Mouse (Mus musculus): Measurements from ENCODE around the gene Coro2a.
"Not testable (repeated sequence)": the region's sequence is repeated elsewhere in the genome, so short reads cannot be mapped to it uniquely, and the experiment has no call there.

The Coro2a gene

DNA sequence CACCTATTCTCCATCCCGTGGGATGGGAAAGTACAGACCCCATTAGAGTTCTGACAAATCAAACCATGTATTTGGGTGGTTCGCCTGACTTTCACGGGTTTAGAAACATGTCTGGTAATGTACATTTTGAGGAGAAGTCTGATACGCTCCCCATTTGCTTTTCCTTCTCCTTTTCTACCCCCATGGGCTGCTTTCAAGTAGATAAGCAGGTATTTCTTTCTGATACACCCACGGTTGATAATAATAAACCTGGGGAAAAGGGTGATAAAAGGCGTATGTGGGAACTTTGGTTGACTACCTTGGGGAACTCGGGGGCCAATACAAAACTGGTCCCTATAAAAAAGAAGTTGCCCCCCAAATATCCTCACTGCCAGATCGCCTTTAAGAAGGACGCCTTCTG lies 20.0 kb downstream of the Coro2a start:
- not testable (repeated sequence) for DNase-seq

DNA sequence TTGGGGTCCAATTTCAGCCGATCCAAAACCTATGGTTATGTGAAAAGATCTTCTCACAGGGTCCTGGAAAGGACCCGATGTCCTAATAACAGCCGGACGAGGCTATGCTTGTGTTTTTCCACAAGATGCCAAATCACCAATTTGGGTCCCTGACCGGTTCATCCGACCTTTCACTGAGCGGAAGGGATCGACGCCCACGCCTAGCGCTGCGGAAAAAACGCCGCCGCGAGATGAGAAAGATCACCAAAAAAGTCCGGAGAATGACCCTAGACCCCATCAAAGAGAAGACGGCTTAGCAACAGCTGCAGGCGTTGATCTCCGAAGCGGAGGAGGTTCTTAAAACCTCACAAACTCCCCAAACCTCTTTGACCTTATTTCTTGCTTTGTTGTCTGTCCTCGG lies 20.4 kb downstream of the Coro2a start:
- not testable (repeated sequence) for DNase-seq

DNA sequence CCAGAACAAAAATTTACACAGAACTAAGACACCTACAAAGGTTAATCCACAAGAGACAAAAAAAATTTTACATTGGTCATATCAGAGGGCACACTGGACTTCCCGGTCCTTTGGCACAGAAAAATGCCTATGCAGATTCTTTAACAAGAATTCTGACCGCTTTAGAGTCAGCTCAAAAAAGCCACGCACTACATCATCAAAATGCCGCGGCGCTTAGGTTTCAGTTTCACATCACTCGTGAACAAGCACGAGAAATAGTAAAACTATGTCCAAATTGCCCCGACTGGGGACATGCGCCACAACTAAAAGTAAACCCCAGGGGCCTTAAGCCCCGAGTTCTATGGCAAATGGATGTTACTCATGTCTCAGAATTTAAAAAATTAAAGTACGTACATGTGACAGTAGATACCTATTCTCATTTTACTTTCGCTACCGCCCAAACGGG lies 21.2 kb downstream of the Coro2a start:
- not testable (repeated sequence) for DNase-seq

DNA sequence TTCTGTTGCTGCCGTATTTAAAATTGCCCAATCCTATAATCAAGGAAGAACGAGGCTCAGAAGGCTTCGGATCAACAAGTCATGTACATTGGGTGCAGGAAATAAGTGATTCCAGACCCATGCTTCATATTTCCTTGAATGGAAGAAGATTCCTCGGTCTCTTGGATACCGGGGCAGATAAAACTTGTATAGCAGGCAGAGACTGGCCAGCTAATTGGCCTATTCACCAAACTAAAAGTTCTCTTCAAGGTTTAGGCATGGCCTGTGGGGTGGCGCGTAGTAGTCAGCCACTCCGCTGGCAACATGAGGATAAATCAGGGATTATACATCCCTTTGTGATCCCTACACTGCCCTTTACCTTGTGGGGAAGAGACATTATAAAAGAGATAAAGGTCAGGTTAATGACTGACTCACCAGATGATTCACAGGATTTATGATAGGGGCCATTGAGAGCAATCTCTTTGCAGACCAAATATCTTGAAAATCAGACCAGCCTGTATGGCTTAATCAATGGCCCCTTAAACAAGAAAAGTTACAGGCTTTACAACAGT lies 23.1 kb downstream of the Coro2a start:
- not testable (repeated sequence) for DNase-seq

DNA sequence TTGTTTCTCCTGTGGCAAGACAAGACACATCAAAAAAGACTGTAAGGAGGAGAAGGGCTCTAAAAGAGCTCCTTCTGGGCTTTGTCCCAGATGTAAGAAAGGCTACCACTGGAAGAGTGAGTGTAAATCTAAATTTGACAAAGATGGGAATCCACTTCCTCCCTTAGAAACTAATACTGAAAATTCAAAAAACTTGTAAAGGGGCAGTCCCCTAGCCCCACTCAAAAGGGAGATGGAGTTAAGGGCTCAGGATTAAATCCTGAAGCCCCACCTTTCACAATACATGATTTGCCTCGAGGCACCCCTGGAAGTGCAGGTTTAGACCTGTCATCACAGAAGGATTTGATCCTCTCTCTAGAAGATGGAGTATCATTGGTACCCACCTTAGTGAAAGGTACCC lies 23.8 kb downstream of the Coro2a start:
- DNase-seq: no peak

DNA sequence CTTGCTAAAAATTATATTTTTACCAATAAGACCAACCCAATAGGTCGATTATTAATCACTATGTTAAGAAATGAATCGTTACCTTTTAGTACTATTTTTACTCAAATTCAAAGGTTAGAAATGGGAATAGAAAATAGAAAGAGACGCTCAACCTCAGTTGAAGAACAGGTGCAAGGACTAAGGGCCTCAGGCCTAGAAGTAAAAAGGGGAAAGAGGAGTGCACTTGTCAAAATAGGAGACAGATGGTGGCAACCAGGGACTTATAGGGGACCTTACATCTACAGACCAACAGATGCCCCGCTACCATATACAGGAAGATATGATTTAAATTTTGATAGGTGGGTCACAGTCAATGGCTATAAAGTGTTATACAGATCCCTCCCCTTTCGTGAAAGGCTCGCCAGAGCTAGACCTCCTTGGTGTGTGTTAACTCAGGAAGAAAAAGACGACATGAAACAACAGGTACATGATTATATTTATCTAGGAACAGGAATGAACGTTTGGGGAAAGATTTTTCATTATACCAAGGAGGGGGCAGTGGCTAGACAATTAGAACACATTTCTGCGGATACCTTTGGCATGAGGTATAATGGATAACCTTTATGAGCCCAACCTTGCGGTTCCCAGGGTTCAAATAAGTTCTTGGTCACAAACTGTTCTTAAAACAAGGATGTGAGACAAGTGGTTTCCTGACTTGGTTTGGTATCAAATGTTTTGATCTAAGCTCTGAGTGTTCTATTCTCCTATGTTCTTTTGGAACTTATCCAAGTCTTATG lies 26.3 kb downstream of the Coro2a start:
- not testable (repeated sequence) for DNase-seq

DNA sequence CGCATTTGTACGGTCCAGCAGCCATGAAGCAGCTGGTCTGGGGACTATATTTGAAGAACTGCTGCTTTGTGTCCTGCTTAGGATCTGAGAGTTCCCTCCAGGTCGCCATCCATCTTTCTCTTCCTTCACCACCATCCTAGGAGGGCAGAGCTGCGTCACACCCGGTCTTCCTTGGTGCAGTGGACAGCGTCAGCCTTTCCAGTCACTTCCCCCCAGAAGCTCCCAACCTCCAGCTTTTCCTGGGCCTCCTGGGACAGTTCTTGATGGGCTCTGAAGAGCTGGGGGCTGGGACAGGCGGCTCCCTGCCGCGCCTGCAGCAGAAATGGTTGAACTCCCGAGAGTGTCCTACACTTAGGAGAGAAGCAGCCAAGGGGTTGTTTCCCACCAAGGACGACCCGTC lies 27.2 kb downstream of the Coro2a start:
- DNase-seq: no peak

DNA sequence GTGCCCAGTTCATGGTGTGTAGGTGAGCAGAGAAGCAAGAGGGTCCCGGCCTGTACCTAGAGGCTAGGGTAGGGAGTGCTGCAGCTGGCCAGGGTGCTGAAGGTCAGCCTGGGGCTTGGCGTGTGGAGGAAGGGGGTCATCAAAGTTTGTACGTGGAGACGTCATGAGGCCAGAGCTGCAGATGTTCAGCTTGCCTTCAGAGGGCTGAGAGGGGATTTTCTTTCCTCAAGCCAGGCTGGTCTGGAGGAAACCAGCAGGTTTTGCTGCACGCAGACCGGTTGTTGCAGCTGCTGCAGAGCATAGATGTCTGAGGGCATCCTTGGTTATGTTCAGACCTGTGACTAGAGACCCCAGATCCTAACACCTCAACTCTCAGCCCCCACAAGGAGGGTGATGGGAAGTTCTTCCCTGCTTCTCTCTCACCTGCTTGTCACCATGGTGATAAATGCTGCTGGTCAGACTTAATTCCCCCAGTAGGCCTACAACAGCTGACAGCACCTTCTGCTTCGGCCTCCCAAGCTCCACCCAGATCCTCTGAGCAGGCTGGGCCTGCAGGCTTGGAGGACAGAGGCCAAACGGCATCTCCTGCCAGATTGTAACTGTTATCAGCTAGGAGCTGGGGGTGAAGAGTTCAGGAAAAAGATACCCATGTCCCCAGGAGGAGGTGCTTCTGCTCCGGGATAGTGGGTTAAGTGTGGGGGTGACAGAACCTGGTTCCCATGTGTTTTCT lies 27.8 kb downstream of the Coro2a start:
- DNase-seq: no peak

DNA sequence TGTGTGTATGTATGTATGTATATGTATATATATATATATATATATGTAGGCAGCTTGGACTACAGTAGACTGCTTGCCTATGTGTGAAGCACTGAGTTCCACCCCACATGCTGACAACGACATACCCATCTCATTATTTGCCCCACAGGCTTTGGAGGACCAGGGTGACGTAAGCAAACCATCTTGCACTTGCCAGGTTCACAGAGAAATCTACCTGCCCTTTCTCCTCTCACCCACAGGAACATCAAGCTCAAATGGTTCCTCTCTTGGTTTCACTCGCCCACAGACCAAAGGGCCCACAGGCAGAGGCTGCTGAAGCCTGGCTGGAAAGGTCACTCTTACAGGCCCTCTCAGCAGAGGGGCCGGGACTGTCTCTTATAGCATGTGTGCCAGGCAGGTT lies 29.4 kb downstream of the Coro2a start:
- DNase-seq: no peak

DNA sequence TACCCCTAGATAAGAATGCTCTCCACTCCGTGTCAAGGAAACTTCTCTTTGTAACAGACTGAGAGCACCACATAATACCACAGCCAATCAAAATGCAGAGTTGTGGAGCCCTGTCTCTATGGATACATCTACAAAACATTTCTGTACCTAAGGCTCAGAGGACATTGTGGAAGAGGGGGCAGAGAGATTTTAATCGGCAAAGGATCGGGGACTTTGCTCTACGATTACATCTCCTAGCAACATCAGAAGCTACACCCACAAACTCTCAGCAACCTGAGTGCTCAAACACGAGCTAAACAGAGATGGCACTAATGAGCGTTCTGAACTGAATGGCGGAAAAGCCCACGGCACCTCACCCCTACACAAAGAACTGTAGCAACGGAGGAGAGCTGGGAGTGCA lies 30.3 kb downstream of the Coro2a start:
- DNase-seq: no peak

DNA sequence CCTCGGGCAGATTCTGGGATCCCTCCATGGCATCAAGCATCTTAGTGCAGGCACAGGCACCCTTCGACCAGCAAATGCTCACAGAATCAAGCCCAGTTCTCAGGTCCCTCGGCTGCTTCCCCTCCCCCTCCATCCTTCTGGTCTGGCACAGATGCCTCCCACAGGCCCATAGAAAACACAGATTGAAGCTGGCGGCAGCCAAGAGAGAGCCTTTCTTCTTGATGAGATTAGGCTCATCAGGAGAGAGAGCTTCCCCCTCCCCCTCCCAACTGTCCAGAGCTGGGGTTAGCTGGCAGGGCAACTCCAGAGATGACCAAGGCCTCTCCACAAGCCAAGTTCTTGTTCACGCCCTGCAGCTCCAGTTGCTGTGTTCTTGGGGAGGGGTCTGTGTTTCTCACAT lies 32.3 kb downstream of the Coro2a start:
- DNase-seq: no peak

DNA sequence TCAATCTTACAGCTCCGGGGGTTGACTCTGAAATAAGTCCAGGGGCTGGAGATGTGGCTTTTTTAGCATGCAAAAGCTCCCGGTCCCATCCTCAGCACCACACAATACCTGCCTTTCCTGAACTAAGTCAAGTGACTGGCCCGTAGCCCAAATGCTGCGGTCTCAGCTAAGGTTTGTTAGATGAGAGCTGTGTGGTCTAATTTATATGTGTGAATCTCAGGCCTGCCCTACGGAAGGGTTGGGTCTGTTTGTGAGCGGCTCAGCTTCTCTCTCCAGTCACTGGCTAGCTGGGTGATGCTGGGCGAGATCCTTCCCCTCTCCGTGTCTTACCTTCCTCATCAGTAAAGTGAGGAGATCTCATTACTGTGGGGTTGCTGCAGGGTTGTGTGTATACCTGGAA lies 33.8 kb downstream of the Coro2a start:
- no peak for DNase-seq

DNA sequence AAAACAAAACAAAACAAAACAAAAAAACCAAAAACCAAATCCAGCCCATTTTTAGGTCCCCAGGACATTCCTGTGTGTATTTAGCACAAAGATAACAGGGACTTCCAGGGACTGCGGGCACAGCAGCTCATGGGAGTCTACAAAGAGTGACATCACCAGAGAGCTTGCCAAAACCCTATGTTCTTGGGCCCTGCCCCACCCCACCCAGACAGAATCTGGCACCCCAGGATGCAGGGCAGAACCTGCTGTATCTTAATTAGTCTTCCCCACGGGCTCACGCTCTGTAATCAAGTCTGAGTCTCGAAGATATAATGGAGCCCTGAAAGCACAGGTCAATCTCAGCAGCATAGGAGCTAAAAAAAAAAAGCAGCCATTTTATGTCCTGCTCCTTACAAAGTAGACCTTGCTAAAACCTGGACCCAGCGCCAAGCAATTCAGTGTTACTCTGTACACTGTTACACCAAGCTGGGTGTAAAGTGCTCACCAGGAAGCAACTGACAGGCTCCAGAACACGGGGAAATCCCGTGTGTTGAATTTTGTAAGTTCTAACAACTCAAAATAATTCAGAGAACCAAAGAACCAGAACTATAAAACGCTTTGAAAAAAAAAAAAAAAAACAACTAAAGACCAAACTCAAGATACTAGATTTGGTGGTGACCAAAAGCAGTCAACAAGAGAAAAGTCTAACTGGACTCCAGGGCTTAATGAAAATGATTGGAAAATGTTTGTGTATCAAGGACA lies 34.9 kb downstream of the Coro2a start:
- DNase-seq: no peak

DNA sequence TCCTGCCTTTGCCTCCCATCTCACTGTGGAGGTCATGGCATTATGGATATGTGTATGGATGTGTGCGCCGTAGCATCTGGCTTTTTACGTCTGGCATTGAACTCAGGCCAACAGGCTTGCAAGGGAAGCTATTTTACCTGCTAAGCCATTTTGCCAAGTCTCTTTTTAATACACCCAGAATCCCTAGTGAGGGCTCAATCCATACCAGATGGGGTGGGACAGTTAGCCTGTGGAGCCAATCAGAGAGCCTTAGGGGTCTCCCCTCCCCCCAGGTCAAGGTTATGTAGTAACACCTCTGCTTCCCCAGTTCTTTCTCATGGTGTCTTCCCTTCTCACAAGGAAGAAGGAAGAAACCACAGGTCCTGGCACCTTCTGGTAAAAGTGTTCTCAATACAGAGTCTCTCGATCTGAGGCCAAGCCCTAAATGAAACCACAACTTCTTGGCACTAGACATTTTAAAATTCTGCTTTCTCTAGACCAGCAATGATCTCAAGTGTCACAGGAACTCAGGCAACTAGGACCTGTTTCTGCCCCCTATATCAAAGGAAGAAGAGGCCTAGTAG lies 36.5 kb downstream of the Coro2a start:
- DNase-seq: no peak

DNA sequence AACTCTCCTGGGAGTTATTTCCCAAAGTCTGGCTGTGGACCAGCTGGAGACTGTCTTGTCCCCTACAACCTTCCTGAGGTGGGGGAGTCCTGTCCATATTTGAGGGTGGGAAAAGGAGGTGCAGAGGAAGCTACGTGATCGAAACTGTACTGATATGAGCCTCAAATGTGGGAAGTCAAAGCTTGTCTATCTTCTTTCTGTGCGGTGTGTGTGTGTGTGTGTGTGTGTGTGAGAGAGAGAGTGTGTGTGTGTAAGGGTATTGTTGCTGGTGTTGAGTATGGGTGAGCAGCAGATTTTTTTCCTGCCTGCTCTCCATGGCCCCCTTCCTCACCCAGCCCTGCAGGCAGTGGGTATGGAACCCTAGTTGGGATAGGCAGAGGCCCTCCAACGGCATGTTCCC lies 37.8 kb downstream of the Coro2a start:
- DNase-seq: no peak

DNA sequence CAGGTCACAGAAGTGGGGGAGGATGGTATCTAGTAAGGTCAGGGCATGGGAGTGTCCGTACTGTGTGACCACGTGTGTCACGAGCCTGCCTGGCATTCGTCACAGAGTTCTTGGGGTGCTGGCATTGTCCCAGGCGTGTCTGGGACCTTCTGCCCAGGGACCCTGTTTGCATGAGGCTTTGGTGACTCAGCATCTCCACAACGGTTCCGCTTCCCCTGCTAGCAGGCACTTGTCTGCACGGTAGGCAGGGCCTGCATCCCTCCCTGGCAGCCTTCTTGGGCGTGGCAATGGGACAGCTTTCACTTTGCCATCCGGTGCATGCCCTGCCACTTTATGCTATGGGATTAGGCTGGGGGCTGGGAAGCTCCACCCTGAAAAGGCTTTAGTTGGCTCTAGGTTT lies 38.2 kb downstream of the Coro2a start:
- DNase-seq: peak; percentile 68

DNA sequence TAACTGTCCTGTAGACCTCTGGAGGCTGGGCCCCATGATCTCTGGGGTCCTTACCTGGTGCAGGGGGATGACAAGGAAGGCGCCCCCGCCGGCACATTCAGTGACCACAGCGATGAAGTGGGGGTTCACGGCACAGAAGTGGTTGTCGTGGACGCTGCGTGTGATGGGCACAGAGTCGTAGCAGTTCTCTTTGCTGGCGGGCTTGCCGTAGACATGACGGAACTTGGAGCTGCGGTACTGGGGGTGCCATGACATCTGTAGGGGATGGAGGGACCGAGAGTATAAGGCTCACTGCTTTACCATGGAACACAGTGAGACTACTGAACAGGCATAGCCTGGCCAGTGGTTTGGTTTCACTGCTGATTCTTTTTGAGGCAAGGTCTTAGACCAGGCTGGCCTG lies 39.2 kb downstream of the Coro2a start:
- no peak for DNase-seq

DNA sequence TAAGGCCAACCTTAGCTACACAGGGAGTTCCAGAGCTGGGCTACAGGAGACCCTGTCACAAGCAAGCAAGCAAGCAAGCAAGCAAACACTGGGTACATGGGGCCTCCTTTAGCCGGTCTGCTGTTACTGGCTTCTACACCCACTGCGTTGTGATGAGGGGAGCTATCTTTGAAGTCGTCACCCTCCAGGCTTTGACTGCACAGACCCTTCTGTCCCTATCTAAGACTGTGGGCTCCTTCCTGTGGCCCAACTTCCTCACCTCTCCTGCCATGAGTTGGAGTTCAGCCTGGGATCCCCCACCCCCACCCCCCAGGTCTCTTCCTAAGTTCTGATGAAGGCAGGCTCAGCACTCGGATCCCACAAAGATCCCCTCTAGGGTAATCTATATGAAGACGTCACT lies 40.0 kb downstream of the Coro2a start:
- DNase-seq: no peak

DNA sequence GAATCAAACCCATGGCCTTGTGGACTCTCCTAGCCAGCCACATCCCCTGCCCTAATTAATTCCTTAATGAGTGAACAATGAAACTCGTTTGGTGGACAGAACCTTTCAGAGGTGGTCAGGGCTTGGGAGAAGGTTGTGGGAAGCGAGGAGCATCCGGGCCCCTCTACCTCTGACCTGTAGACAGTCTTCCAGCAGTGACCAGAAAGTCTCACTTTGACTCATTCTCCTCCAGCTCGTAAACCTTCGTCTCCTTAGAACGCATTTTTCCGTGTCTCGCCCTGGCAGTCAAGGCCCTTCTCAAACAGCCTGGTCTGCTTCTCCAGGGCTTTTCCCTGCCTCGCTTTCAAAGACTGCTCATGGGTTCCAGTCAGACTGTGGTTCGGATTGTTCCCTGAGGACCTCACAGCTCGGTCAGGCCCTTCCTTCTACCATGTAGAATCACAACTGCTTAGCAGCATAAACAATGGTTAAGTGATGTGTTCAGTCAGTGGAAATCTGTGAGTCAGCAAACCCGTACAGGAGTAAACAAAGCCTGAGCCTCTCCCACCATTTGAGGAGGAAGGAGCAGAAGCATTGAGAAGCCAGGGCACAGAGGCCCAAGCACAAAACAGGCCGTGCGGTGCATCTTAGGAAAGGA lies 41.8 kb downstream of the Coro2a start:
- DNase-seq: no peak

DNA sequence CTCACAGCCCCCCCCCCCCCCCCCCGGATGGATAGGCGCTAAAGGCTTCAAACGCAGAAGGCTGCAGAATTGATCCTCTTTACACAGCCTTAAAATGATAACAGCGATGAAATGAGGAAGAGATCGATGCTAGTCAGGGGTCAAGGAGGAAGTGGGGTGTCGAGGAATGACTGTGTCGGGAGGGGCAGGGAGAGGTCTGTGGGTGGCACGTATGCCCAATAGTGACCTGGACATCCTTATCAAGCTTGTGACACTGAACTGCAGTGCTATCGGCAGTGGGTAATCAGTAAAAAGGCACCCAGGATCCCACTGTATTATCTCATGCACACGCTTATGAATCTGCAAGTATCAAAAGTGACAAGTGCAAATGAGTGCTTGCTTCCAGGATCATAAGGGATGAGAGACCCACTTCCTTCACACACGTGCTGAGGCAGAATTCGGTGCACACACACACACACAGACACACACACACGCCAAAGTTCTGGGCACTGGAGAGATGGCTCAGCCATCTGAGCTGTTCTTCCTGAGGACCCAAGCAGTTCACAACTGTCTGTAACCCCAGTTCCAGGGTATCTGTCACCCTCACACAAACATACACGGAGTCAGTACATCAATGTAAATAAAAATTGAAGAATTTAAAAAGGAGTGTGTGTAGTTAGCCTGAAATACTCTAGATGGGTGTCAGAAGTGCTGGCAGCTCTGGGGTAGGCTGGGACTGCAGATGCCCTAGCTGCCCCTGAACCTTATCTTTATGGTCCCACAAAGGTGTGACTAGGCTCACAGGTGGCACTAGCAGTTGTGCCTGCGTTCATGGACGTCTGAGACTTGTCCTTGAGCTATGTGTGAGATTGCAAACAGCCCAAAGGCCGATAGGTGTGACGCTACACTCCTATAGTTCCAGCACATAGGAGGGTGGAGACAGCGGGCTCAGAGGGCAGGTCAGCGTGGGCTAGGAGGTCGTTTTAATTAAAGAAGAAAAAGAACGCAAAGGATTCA lies 43.0 kb downstream of the Coro2a start:
- no peak for DNase-seq

DNA sequence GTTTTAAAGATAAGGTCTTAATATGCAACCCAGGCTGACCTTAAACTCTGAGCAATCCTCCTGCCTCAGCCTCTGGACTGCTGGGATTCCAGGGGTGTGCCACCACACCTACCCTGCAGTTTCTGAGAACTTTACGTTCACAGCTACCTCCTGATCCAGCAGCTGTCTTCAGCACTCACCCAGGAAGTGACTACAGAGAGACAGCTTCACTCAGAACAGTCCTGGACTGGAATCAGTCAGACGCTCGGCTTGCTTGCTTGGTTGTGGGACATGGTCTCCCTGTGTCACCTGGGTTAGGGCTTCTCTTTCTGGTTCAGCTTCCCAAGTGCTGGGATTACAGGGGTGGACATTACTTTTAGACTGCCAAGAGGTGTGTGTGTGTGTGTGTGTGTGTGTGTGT lies 45.1 kb downstream of the Coro2a start:
- no peak for DNase-seq

Measured in liver (tissue).